Mouse (Mus musculus) liver, embryonic 14.5 days (tissue): ENCODE results near the gene Cited4.

ENCODE experiments used
- CTCF ChIP-seq: IDR thresholded peaks from 2 replicates; pipeline ENCODE4 v1.5.1; 2016; ENCODE audit warnings: antibody characterized with exemption, low read depth, control low read depth
- EP300 ChIP-seq: IDR thresholded peaks from 2 replicates; pipeline ENCODE4 v1.6.1; 2016; ENCODE audit warnings: antibody characterized with exemption, low read depth

DNA sequence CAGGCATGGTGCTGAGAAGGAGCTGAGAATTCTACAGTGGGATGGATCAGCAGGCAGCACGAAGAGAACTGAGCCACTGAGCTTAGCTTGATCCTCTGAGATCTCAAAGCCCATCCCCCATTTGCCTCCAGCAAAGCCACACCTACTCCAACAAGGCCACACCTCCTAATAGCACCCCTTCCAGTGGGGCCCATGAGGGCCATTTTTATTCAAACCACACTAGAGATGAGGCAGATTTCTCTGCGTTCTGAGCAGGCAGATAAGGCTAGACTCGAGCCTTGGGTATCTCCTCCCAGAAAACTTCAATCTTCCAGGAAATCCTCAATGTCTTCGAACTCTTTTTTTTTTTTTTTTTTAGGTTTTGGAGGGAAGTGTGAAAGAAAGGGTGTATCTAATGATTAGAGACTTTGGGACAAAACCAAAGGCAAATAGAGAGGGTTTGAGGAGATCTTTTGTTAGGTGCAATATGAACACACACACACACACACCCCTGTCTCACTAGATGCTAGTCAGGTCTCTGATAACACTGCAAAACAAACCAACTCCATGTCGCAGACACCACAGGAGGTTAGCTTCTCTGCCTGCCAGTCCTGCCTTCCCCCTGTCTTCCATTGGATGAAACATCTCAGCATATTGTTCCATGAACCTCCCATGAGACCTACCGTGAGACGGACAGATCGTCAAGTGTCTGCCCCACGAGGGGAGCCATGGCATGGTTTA, 17.1 kb downstream of the Cited4 start:
- TF ChIP-seq CTCF (no peak), EP300 (no peak)
